Mouse (Mus musculus) thymus, adult 2 months (tissue): ENCODE measurements at regions not wholly inside any gene's neighbourhood (a gene's known extent, or its start where the extent isn't known, plus 50 kb on each side); places are given as distances from the start of the nearest gene placed in this dataset.

Experiments used
- DNase-seq: peaks from one replicate; pipeline ENCODE4 v3.0.0; 2021
- H3K27ac ChIP-seq: fragments of 200-500 bp; 2 replicates; pipeline ENCODE4 v1.5.1; 2012; ENCODE audit warnings: low read length, control low read depth; ENCODE audit not compliant: control insufficient read depth, insufficient read depth
- H3K27me3 ChIP-seq: fragments of 200-500 bp; 2 replicates; pipeline ENCODE4 v1.6.1; 2012; ENCODE audit warnings: mild to moderate bottlenecking, low read length, moderate library complexity, mixed read lengths; ENCODE audit not compliant: control insufficient read depth, insufficient read depth
- H3K36me3 ChIP-seq: fragments of 200-500 bp; 2 replicates; pipeline ENCODE4 v1.6.1; 2012; ENCODE audit warnings: mild to moderate bottlenecking, low read length, moderate library complexity; ENCODE audit not compliant: control insufficient read depth, insufficient read depth
- H3K4me1 ChIP-seq: fragments of 200-500 bp; replicated peaks from 2 replicates; pipeline ENCODE4 v1.6.1; 2012; ENCODE audit warnings: low read length; ENCODE audit not compliant: control insufficient read depth, insufficient read depth
- H3K4me3 ChIP-seq: fragments of 200-500 bp; 2 replicates; pipeline ENCODE4 v1.5.1; 2012; ENCODE audit warnings: mild to moderate bottlenecking, low read length, control low read depth, moderate library complexity; ENCODE audit not compliant: control insufficient read depth, insufficient read depth
- CTCF ChIP-seq: fragments of 200-500 bp; IDR thresholded peaks from 2 replicates; pipeline ENCODE4 v1.5.1; 2012; ENCODE audit warnings: mild to moderate bottlenecking, control low read depth, low read length, moderate library complexity, borderline replicate concordance; ENCODE audit not compliant: control insufficient read depth, poor library complexity, insufficient read depth; ENCODE audit errors: extremely low read depth
- POLR2A ChIP-seq: fragments of 200-500 bp; IDR thresholded peaks from 2 replicates; pipeline ENCODE4 v1.6.1; 2012; ENCODE audit warnings: mild to moderate bottlenecking, low read length, control low read depth, moderate library complexity; ENCODE audit not compliant: control insufficient read depth, poor library complexity, insufficient read depth; ENCODE audit errors: extremely low read depth
- WGBS: fragments of 180-500 bp; shearing (Covaris S2); methylation state at CpG from one replicate; pipeline ENCODE4 v1.1.7; 2018; 5-methylcytosine and 5-hydroxymethylcytosine counted together

DNA sequence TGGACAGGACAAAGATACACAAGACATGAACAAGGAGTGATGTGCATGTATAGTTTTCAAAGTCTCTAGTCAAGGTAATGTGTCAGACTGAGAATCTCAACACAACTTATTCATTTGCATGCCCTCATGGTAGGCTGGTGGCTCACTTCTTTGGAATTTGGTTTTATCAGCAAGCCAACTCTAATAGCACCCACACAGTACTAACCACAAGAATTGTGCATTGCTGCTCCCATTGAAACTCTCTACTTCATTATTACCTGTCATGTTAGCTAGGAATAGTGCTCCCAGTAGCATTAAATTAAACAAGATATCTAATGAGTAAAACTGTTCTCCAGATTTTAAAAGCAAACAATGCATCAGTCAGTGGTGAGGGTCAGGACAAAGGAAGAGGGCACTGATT is 70.5 kb upstream of the Thrb start:
- TF ChIP-seq CTCF (no peak), POLR2A (no peak)
- no peaks in the 10 kb centered on the region for H3K27me3 ChIP-seq
- no peaks in the 10 kb centered on the region for H3K36me3 ChIP-seq
- H3K4me3 ChIP-seq: no peak overlapping the region
- no peak overlapping the region for H3K27ac ChIP-seq
- DNase-seq: no peak
- no peaks in the 10 kb centered on the region for H3K4me1 ChIP-seq

DNA sequence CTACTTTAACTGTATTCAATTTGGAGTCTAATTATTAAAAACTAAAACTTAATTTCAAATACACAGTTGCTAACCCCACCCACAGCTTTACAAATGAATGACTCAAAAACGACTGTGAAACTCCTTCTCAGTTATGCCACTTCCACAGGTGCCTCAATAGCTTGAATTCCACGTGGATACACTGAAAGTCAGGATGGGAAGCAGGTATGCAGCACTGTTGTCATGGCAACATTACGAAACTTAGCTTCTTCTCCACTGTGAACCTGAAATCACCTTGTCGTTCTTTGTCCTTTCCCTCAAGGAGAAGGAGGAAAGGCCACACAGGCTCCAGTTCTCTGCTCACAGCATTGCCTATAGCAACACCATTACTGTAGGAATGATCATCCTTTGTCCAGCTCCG is 60.5 kb upstream of the Thrb start:
- TF ChIP-seq POLR2A (no peak), CTCF (no peak)
- Histone ChIP-seq H3K36me3 (no peaks in the 10 kb centered on the region), H3K4me3 (no peak overlapping the region), H3K27me3 (no peaks in the 10 kb centered on the region), H3K27ac (no peak overlapping the region), H3K4me1 (no peaks in the 10 kb centered on the region)
- WGBS: 78% methylated on average over 5 of the region's 5 CpGs
- no peak for DNase-seq

DNA sequence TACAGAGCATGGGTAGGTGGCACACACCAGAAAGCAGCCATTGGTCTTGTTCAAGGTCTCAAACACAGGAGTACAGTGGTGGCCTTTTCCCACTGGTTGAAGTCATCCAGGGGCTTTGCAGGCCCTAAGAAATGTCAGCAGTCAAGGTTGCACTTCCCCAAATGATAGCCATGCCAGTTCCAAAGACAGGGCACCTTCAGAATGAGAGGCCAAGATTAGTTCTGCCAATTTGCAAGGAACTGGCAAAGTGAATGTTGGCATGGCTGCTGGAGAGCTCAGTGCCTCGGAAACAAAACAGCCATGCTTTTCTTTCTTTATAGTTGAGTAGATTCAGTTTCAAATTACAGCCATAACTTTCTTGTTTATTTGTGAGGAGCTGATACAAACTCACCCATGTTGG is 57.7 kb upstream of the Thrb start:
- Histone ChIP-seq H3K4me1 (no peaks in the 10 kb centered on the region), H3K27me3 (no peaks in the 10 kb centered on the region), H3K36me3 (no peaks in the 10 kb centered on the region), H3K4me3 (no peak overlapping the region), H3K27ac (no peak overlapping the region)
- DNase-seq: no peak
- 84% methylated on average over 1 of the region's 1 CpGs for WGBS
- no peak for TF ChIP-seq POLR2A
- TF ChIP-seq CTCF: no peak

DNA sequence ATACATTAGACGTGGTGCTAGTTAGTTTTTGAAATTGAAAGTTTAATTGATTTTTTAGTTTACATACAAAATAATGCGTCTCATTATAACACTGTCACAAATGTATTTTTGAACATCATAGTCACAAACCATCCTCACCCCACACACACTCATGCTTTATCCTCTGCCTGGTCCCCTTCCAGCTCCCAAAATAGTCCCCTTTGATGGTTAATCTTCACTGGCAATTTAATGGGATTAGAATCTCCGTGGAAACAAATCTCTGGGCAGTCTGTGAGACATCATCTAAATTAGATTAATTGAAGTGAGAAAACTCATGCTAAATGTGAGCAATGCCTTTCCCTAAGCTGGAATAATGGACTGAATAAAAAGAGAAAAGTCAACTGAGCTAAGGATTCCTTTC is 54.0 kb upstream of the Thrb start:
- no peaks in the 10 kb centered on the region for H3K27me3 ChIP-seq
- H3K27ac ChIP-seq: no peak overlapping the region
- TF ChIP-seq POLR2A (no peak), CTCF (no peak)
- H3K4me1 ChIP-seq: no peaks in the 10 kb centered on the region
- no peak for DNase-seq
- WGBS: 81% methylated on average over 3 of the region's 3 CpGs
- H3K36me3 ChIP-seq: no peaks in the 10 kb centered on the region
- H3K4me3 ChIP-seq: no peak overlapping the region

DNA sequence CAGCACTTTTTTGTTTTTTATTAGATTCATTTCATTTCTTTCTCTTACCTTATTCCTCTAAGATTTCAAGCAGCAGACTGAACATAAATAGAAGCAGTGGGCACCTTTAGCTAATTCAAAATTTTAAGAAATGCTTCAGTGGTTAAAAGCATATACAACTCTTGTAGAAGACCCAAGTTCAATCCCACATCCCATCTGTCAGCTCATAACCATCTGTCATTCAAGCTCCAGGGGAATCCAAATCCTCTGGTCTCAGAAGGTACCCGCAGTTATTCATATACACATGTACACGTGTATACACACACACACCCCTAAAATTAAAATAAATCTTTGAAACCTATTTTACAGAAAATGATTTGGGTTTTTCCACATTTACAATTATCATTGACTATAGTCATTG is 52.9 kb upstream of the Thrb start:
- no peaks in the 10 kb centered on the region for H3K4me1 ChIP-seq
- no peak overlapping the region for H3K27ac ChIP-seq
- 88% methylated on average over 2 of the region's 2 CpGs for WGBS

More for the DNA sequence above, 52.9 kb upstream of the Thrb start:
- H3K27me3 ChIP-seq: no peaks in the 10 kb centered on the region
- DNase-seq: no peak
- H3K36me3 ChIP-seq: no peaks in the 10 kb centered on the region
- no peak overlapping the region for H3K4me3 ChIP-seq
- TF ChIP-seq POLR2A (no peak), CTCF (no peak)
